Mouse (Mus musculus): Measurements from ENCODE around the gene Lyrm4. TPM values are rescaled to one million over a fixed set of nuclear protein-coding genes. Genes with fewer than 3 reads are reported as not detected.

The Lyrm4 gene
- polyA plus RNA-seq (2014; fragmentation: Illumina TruSeq; extraction: RNeasy Lipid Tissue Mini Kit (QIAGEN cat#74804); ENCODE audit: low replicate concordance), result 11.6 TPM

GRCm38 (mm10) chr13:36117143-36118014 is at the start of gene Lyrm4, which contains the start of gene Fars2:
Gene Lyrm4 (minus strand): TSS chr13:36117526.
Gene Fars2 (plus strand): TSS chr13:36117412.

GRCm38 (mm10) chr13:35958539-35958938 is 158.8 kb downstream of the Lyrm4 start, which contains the start of gene Ppp1r3g:
Gene Ppp1r3g (plus strand): TSS chr13:35958839.

Other genes starting within 250 kb of the Lyrm4 start
- gene Rpp40, start 211.2 kb downstream of the Lyrm4 start, polyA plus RNA-seq (2014; fragmentation: Illumina TruSeq; extraction: RNeasy Lipid Tissue Mini Kit (QIAGEN cat#74804); ENCODE audit: low replicate concordance), result 6.2 TPM
- not detected for gene Ppp1r3g, start 158.7 kb downstream of the Lyrm4 start, polyA plus RNA-seq (2014; fragmentation: Illumina TruSeq; extraction: RNeasy Lipid Tissue Mini Kit (QIAGEN cat#74804); ENCODE audit: low replicate concordance)
- 14.4 TPM for gene Fars2, start 114 bp downstream of the Lyrm4 start, polyA plus RNA-seq (2014; fragmentation: Illumina TruSeq; extraction: RNeasy Lipid Tissue Mini Kit (QIAGEN cat#74804); ENCODE audit: low replicate concordance)

All from small intestine, adult 10 weeks (tissue).